8 mouse cellular contexts compared by ENCODE assay signal in genomic region chr6:91212571-91212970, GRCm38 (mm10). TPM values are rescaled to one million over a fixed set of nuclear protein-coding genes. Genes with fewer than 3 reads are reported as not detected.
A peak's percentile ranks its signal among the peaks of the same experiment; 100 is the strongest.
DNase-seq lines count a peak whose midpoint lies in the region; ATAC-seq and TF ChIP-seq lines count a peak whose summit lies in the region.

No protein-coding gene starts in this region.

- peaks cover 0 to 11% of the 10 kb centered on the region in 2 experiments; a peak in 2 of 4 replicates for H3K4me1 ChIP-seq in MEL (ENCODE audit: control insufficient read depth in 1 of 2, insufficient read depth in 2 of 2, low read length in 2 of 2)
- peaks cover 48% of the 10 kb centered on the region for H3K4me1 ChIP-seq in embryonic facial prominence, embryonic 14.5 days (ENCODE audit: control insufficient read depth, insufficient read depth, low read length)
- peaks cover 89% of the 10 kb centered on the region for H3K4me1 ChIP-seq in heart, embryonic 13.5 days
- 0 out of 2 replicates have a peak, but pooled peaks cover 3% of the 10 kb centered on the region for H3K4me1 ChIP-seq in kidney, postnatal 0 days (replicated peaks; ENCODE audit: insufficient read depth, low read length)
- H3K4me1 ChIP-seq in stomach, embryonic 16.5 days (ENCODE audit: control insufficient read depth, insufficient read depth, low read length), result peaks cover 8% of the 10 kb centered on the region

- TF ChIP-seq POLR2A in MEL (IDR thresholded peaks at IDR 0.05; ENCODE audit: control insufficient read depth in 1 of 2, insufficient read depth in 1 of 2, low read depth in 1 of 2, low read length in 2 of 2, poor library complexity in 1 of 2), result no peak

- no peak for TF ChIP-seq CTCF in MEL (IDR thresholded peaks at IDR 0.05 in 2 of 3, conservative IDR thresholded peaks at IDR 0.05 in 1 of 3; ENCODE audit: control insufficient read depth in 1 of 3, insufficient read depth in 1 of 3, low read depth in 2 of 3, low read length in 3 of 3, poor library complexity in 1 of 3, severe bottlenecking in 1 of 3)
- no peak for TF ChIP-seq CTCF in kidney, postnatal 0 days (IDR thresholded peaks at IDR 0.05; ENCODE audit: low read depth)

- H3K27me3 ChIP-seq in MEL (ENCODE audit: control insufficient read depth in 1 of 2, insufficient read depth in 2 of 2, low read length in 2 of 2), result peaks cover 0 to 8% of the 10 kb centered on the region in 2 experiments; a peak in 3 of 4 replicates
- H3K27me3 ChIP-seq in embryonic facial prominence, embryonic 14.5 days (replicated peaks; ENCODE audit: control insufficient read depth, insufficient read depth, low read length), result no peaks in the 10 kb centered on the region
- peaks cover 23% of the 10 kb centered on the region for H3K27me3 ChIP-seq in heart, embryonic 13.5 days (replicated peaks)
- no peaks in the 10 kb centered on the region for H3K27me3 ChIP-seq in kidney, postnatal 0 days (ENCODE audit: insufficient read depth, low read length)
- 0 out of 2 replicates have a peak, but pooled peaks cover 5% of the 10 kb centered on the region for H3K27me3 ChIP-seq in stomach, embryonic 16.5 days (ENCODE audit: control insufficient read depth, insufficient read depth, low read length)

- no peak overlapping the region for H3K4me3 ChIP-seq in MEL (ENCODE audit: control insufficient read depth in 1 of 2, insufficient read depth in 1 of 2, low read depth in 2 of 2, low read length in 2 of 2)
- H3K4me3 ChIP-seq in embryonic facial prominence, embryonic 14.5 days (ENCODE audit: low read depth, low read length), result peak overlapping the region; percentile 61
- H3K4me3 ChIP-seq in heart, embryonic 13.5 days, result peak overlapping the region; percentile 56
- H3K4me3 ChIP-seq in kidney, postnatal 0 days (replicated peaks; ENCODE audit: low read depth, low read length), result peak overlapping the region; percentile 21
- H3K4me3 ChIP-seq in stomach, embryonic 16.5 days (replicated peaks; ENCODE audit: low read length), result peak overlapping the region; percentile 41

- peak; percentile 87 for ATAC-seq in embryonic facial prominence, embryonic 14.5 days (ENCODE audit: low read depth)
- 0 out of 2 replicates have a peak, but pooled peaks have one; percentile 11 for ATAC-seq in heart, embryonic 13.5 days (ENCODE audit: extremely low read depth, insufficient number of reproducible peaks, low FRiP score, low TSS enrichment)
- peak; percentile 63 for ATAC-seq in kidney, postnatal 0 days (replicated peaks; ENCODE audit: low FRiP score, low read depth)
- peak; percentile 78; the same call in 1 of the 2 replicates for ATAC-seq in stomach, embryonic 16.5 days (ENCODE audit: insufficient read depth, low FRiP score)

- H3K27ac ChIP-seq in MEL (ENCODE audit: control insufficient read depth, low read depth, low read length), result no peak overlapping the region
- H3K27ac ChIP-seq in embryonic facial prominence, embryonic 14.5 days (replicated peaks; ENCODE audit: low read depth, low read length), result peak overlapping the region; percentile 74
- peak overlapping the region; percentile 66 for H3K27ac ChIP-seq in heart, embryonic 13.5 days (replicated peaks)
- no peak overlapping the region for H3K27ac ChIP-seq in kidney, postnatal 0 days
- H3K27ac ChIP-seq in stomach, embryonic 16.5 days (ENCODE audit: low read length), result no peak overlapping the region

- TF ChIP-seq EP300 in MEL (IDR thresholded peaks at IDR 0.05; ENCODE audit: low read depth in 1 of 2, low read length in 2 of 2), result no peak

- 0% methylated on average over 20 of the region's 29 CpGs for WGBS in embryonic facial prominence, embryonic 14.5 days
- WGBS in heart, embryonic 13.5 days, result under 1% methylated on average over 29 of the region's 29 CpGs
- 1% methylated on average over 29 of the region's 29 CpGs for whole genome bisulfite sequencing in kidney, postnatal 0 days
- 1% methylated on average over 29 of the region's 29 CpGs for WGBS in stomach, embryonic 16.5 days

- peak overlapping the region; percentile 81 for H3K4me2 ChIP-seq in embryonic facial prominence, embryonic 14.5 days (ENCODE audit: low read depth, low read length)
- peak overlapping the region; percentile 73 for H3K4me2 ChIP-seq in heart, embryonic 13.5 days
- H3K4me2 ChIP-seq in kidney, postnatal 0 days (ENCODE audit: low read length), result peak overlapping the region; percentile 59
- H3K4me2 ChIP-seq in stomach, embryonic 16.5 days (ENCODE audit: low read depth, low read length), result peak overlapping the region; percentile 63

- no peaks in the 10 kb centered on the region for H3K79me2 ChIP-seq in MEL (ENCODE audit: control insufficient read depth, insufficient read depth, low read length, poor library complexity)

- H3K9ac ChIP-seq in MEL (ENCODE audit: control insufficient read depth, low read depth, low read length, poor library complexity, severe bottlenecking), result no peak overlapping the region
- peak overlapping the region; percentile 75 for H3K9ac ChIP-seq in embryonic facial prominence, embryonic 14.5 days (ENCODE audit: low read depth, low read length)
- peak overlapping the region; percentile 78 for H3K9ac ChIP-seq in heart, embryonic 13.5 days
- peak overlapping the region; percentile 13 for H3K9ac ChIP-seq in kidney, postnatal 0 days (ENCODE audit: low read depth, low read length)
- peak overlapping the region; percentile 66 for H3K9ac ChIP-seq in stomach, embryonic 16.5 days (ENCODE audit: low read length)

- no peak for TF ChIP-seq RAD21 in MEL (IDR thresholded peaks at IDR 0.05; ENCODE audit: low read depth, low read length)

- DNase-seq in 3134 (ENCODE audit: extremely low read depth, insufficient read length, low spot score) (peak; percentile 87), MEL (ENCODE audit: low read depth, low spot score) (peak; percentile 28)
- DNase-seq in embryonic facial prominence, embryonic 14.5 days (ENCODE audit: low spot score), result peak; percentile 94
- peak; percentile 70 for DNase-seq in kidney, postnatal 0 days (ENCODE audit: low spot score)
- peak; percentile 74 for DNase-seq in lung, postnatal 36 days
- DNase-seq in layer of hippocampus, adult 9-10 months (ENCODE audit: low spot score), result no peak

- H3K9me3 ChIP-seq in MEL (replicated peaks; ENCODE audit: insufficient read depth, low read length), result no peaks in the 10 kb centered on the region
- no peaks in the 10 kb centered on the region for H3K9me3 ChIP-seq in embryonic facial prominence, embryonic 14.5 days (ENCODE audit: control insufficient read depth, low read length)
- no peaks in the 10 kb centered on the region for H3K9me3 ChIP-seq in heart, embryonic 13.5 days
- H3K9me3 ChIP-seq in kidney, postnatal 0 days (replicated peaks; ENCODE audit: low read length), result no peaks in the 10 kb centered on the region
- H3K9me3 ChIP-seq in stomach, embryonic 16.5 days (replicated peaks; ENCODE audit: control insufficient read depth, low read length), result no peaks in the 10 kb centered on the region

- peaks cover 0 to 3% of the 10 kb centered on the region in 2 experiments; a peak in 1 of 4 replicates for H3K36me3 ChIP-seq in MEL (ENCODE audit: control insufficient read depth in 1 of 2, insufficient read depth in 2 of 2, low read length in 2 of 2)
- H3K36me3 ChIP-seq in embryonic facial prominence, embryonic 14.5 days (ENCODE audit: control insufficient read depth, insufficient read depth, low read length), result no peaks in the 10 kb centered on the region
- no peaks in the 10 kb centered on the region; the same call in 1 of the 2 replicates for H3K36me3 ChIP-seq in heart, embryonic 13.5 days
- no peaks in the 10 kb centered on the region for H3K36me3 ChIP-seq in kidney, postnatal 0 days (ENCODE audit: insufficient read depth, low read length)
- H3K36me3 ChIP-seq in stomach, embryonic 16.5 days (ENCODE audit: control insufficient read depth, insufficient read depth, low read length), result no peaks in the 10 kb centered on the region

TF ChIP-seq in MEL, 35 proteins besides CTCF, POLR2A, EP300 and RAD21 (continues in another document):
- TF ChIP-seq MAX (IDR thresholded peaks at IDR 0.05; ENCODE audit: low read length), result no peak
- TF ChIP-seq TCF12 (IDR thresholded peaks at IDR 0.05; ENCODE audit: low read depth, low read length), result no peak
- TF ChIP-seq MYB (IDR thresholded peaks at IDR 0.05; ENCODE audit: low read depth, low read length), result no peak
- TF ChIP-seq E2F4 (IDR thresholded peaks at IDR 0.05; ENCODE audit: borderline replicate concordance, low read depth, low read length), result no peak
- no peak for TF ChIP-seq JUND (IDR thresholded peaks at IDR 0.05; ENCODE audit: low read depth, low read length)
- TF ChIP-seq USF1 (IDR thresholded peaks at IDR 0.05; ENCODE audit: low read depth, low read length), result no peak
- no peak for TF ChIP-seq MYC (IDR thresholded peaks at IDR 0.05; ENCODE audit: low read depth, low read length)
- no peak for TF ChIP-seq ELF1 (IDR thresholded peaks at IDR 0.05; ENCODE audit: low read depth, low read length)
- no peak for TF ChIP-seq ZC3H11A (IDR thresholded peaks at IDR 0.05; ENCODE audit: low read depth, low read length)
- TF ChIP-seq TBP (IDR thresholded peaks at IDR 0.05; ENCODE audit: low read depth, low read length), result no peak
- TF ChIP-seq ETS1 (IDR thresholded peaks at IDR 0.05; ENCODE audit: low read depth, low read length), result no peak
- TF ChIP-seq MAFK (IDR thresholded peaks at IDR 0.05; ENCODE audit: borderline replicate concordance, low read depth, low read length), result no peak
- no peak for TF ChIP-seq MXI1 (IDR thresholded peaks at IDR 0.05; ENCODE audit: low read depth, low read length)
- TF ChIP-seq POLR2AphosphoS5 (IDR thresholded peaks at IDR 0.05; ENCODE audit: borderline replicate concordance, low read depth, low read length), result no peak

RNA-seq across cellular contexts. Expression of gene Fbln2, which starts 0.3 kb away (rescaled TPM):
- 2.3 and 4.4 TPM in 2 replicates for total RNA-seq in MEL (2012; rRNA removed)
- 1 to 10 TPM in 1 of 2 experiments, not detected in 1; 1.9 TPM for polyA plus RNA-seq in MEL (2012; ENCODE audit: insufficient read depth in 1 of 2, insufficient read length in 2 of 2, low read depth in 1 of 2, low replicate concordance in 2 of 2, missing spikeins in 1 of 2)
- polyA plus RNA-seq in embryonic facial prominence, embryonic 14.5 days (2014; fragmentation: Nextera tagmentation; extraction: Ambion mirVana), result 202 and 230 TPM in 2 replicates
- polyA plus RNA-seq in heart, embryonic 13.5 days (2015; fragmentation: Nextera tagmentation; extraction: Ambion mirVana), result 173 and 181 TPM in 2 replicates
- polyA plus RNA-seq in kidney, postnatal 0 days (2015; fragmentation: Nextera tagmentation; extraction: Ambion mirVana), result 20.9 and 22.0 TPM in 2 replicates
- 63.0 TPM in 2 replicates for polyA plus RNA-seq in stomach, embryonic 16.5 days (2015; fragmentation: Nextera tagmentation; extraction: Ambion mirVana)

RNA-seq across cellular contexts. Expression of gene Hdac11, which starts 56.1 kb away (rescaled TPM):
- total RNA-seq in MEL (2012; rRNA removed), result 2.5 and 3.3 TPM in 2 replicates
- polyA plus RNA-seq in MEL (2012; ENCODE audit: insufficient read depth in 1 of 2, insufficient read length in 2 of 2, low read depth in 1 of 2, low replicate concordance in 2 of 2, missing spikeins in 1 of 2), result 1 to 10 TPM in 1 of 2 experiments, not detected in 1; 6.0 TPM
- polyA plus RNA-seq in embryonic facial prominence, embryonic 14.5 days (2014; fragmentation: Nextera tagmentation; extraction: Ambion mirVana), result 15.4 and 15.7 TPM in 2 replicates
- 8.2 and 9.6 TPM in 2 replicates for polyA plus RNA-seq in heart, embryonic 13.5 days (2015; fragmentation: Nextera tagmentation; extraction: Ambion mirVana)
- 16.2 and 17.3 TPM in 2 replicates for polyA plus RNA-seq in kidney, postnatal 0 days (2015; fragmentation: Nextera tagmentation; extraction: Ambion mirVana)
- polyA plus RNA-seq in stomach, embryonic 16.5 days (2015; fragmentation: Nextera tagmentation; extraction: Ambion mirVana), result 8.3 and 12.3 TPM in 2 replicates

Comparison
In these comparisons a context has a peak if more than half of its experiments do, and no peak if none do; other contexts are left out.
1. H3K27ac ChIP-seq: peak in embryonic facial prominence, embryonic 14.5 days (single experiment) and heart, embryonic 13.5 days (single experiment); none in MEL (single experiment), kidney, postnatal 0 days (single experiment) and stomach, embryonic 16.5 days (single experiment).
2. H3K4me3 ChIP-seq: peak in embryonic facial prominence, embryonic 14.5 days (single experiment), heart, embryonic 13.5 days (single experiment), kidney, postnatal 0 days (single experiment) and stomach, embryonic 16.5 days (single experiment); none in MEL (0 of 2).
3. ATAC-seq: peak in every context shown above with its lines; median percentile 87 in embryonic facial prominence, embryonic 14.5 days; 78 in stomach, embryonic 16.5 days; 63 in kidney, postnatal 0 days; 11 in heart, embryonic 13.5 days.
4. Peak in every context shown above with its lines, with median percentiles within 50 percentile points of each other: H3K4me2 ChIP-seq.